Mouse (Mus musculus): ENCODE data around the gene Btg3.
"Not testable (repeated sequence)": the region's sequence is repeated elsewhere in the genome, so short reads cannot be mapped to it uniquely, and the experiment has no call there.

Gene Btg3

GRCm38 (mm10) chr16:78376745-78377570 is at the start of gene Btg3:
Btg3 (minus strand) TSS chr16:78377192.
- peak; percentile 83 to 89 for DNase-seq (ENCODE audit: low spot score in 2 of 2)

GRCm38 (mm10) chr16:78417733-78418132 is 40.7 kb upstream of the Btg3 start:
- no peak for DNase-seq (ENCODE audit: low spot score in 2 of 2)

GRCm38 (mm10) chr16:78416500-78416899 is 39.5 kb upstream of the Btg3 start:
- no peak for DNase-seq (ENCODE audit: low spot score in 2 of 2)

GRCm38 (mm10) chr16:78409991-78410390 is 33.0 kb upstream of the Btg3 start:
- DNase-seq (ENCODE audit: low spot score in 2 of 2), result no peak

GRCm38 (mm10) chr16:78407855-78408254 is 30.9 kb upstream of the Btg3 start:
- no peak for DNase-seq (ENCODE audit: low spot score in 2 of 2)

GRCm38 (mm10) chr16:78406657-78407056 is 29.7 kb upstream of the Btg3 start:
- no peak for DNase-seq (ENCODE audit: low spot score in 2 of 2)

GRCm38 (mm10) chr16:78402316-78402715 is 25.3 kb upstream of the Btg3 start:
- DNase-seq (ENCODE audit: low spot score in 2 of 2), result no peak

GRCm38 (mm10) chr16:78399423-78399822 is 22.4 kb upstream of the Btg3 start:
- DNase-seq (ENCODE audit: low spot score in 2 of 2), result no peak

- no peak for DNase-seq (ENCODE audit: low spot score in 2 of 2)
Measured at GRCm38 (mm10) chr16:78398734-78399133, 21.7 kb upstream of the Btg3 start.

GRCm38 (mm10) chr16:78391354-78391753 is 14.4 kb upstream of the Btg3 start:
- DNase-seq (ENCODE audit: low spot score in 2 of 2), result no peak

- DNase-seq (ENCODE audit: low spot score in 2 of 2), result no peak
Measured at GRCm38 (mm10) chr16:78389986-78390385, 13.0 kb upstream of the Btg3 start.

- DNase-seq (ENCODE audit: low spot score in 2 of 2), result no peak
Measured at GRCm38 (mm10) chr16:78389122-78389521, 12.1 kb upstream of the Btg3 start.

GRCm38 (mm10) chr16:78378493-78378892 is 1.5 kb upstream of the Btg3 start:
- no peak for DNase-seq (ENCODE audit: low spot score in 2 of 2)

- DNase-seq (ENCODE audit: low spot score in 2 of 2), result peak; percentile 70 to 72
Measured at GRCm38 (mm10) chr16:78375821-78376691, 936 bp downstream of the Btg3 start.

GRCm38 (mm10) chr16:78375222-78375621 is 1.8 kb downstream of the Btg3 start:
- DNase-seq (ENCODE audit: low spot score in 2 of 2), result peak; percentile 50 to 57

- no peak for DNase-seq (ENCODE audit: low spot score in 2 of 2)
Measured at GRCm38 (mm10) chr16:78373743-78374142, 3.2 kb downstream of the Btg3 start.

- no peak for DNase-seq (ENCODE audit: low spot score in 2 of 2)
Measured at GRCm38 (mm10) chr16:78372786-78373185, 4.2 kb downstream of the Btg3 start.

- no peak for DNase-seq (ENCODE audit: low spot score in 2 of 2)
Measured at GRCm38 (mm10) chr16:78371491-78372046, 5.4 kb downstream of the Btg3 start.

GRCm38 (mm10) chr16:78364554-78364953 is 12.4 kb downstream of the Btg3 start:
- DNase-seq (ENCODE audit: low spot score in 2 of 2), result not testable (repeated sequence)

GRCm38 (mm10) chr16:78361466-78361865 is 15.5 kb downstream of the Btg3 start:
- no peak for DNase-seq (ENCODE audit: low spot score in 2 of 2)

GRCm38 (mm10) chr16:78357757-78358156 is 19.2 kb downstream of the Btg3 start:
- DNase-seq (ENCODE audit: low spot score in 2 of 2), result no peak

- no peak for DNase-seq (ENCODE audit: low spot score in 2 of 2)
Measured at GRCm38 (mm10) chr16:78347328-78347926, 29.6 kb downstream of the Btg3 start.
